Mouse (Mus musculus) Patski (cell line): ENCODE measurements around the gene Hoxb5. TPM values are rescaled to one million over a fixed set of nuclear protein-coding genes. Genes with fewer than 3 reads are reported as not detected.

Experiments
- ATAC-seq: fragments of 100-300 bp; one replicate; pipeline ENCODE4 v1.8.0; 2021
- CTCF ChIA-PET: fragments of 350-600 bp; sonication (Branson Sonifier 250); formaldehyde crosslinking; loops from one replicate; lab custom pipeline; 2022; ENCODE audit warnings: inconsistent platforms; lab: Charles Lee
- POLR2A ChIA-PET: fragments of 350-600 bp; sonication (Branson Sonifier 250); formaldehyde crosslinking; loops from one replicate; lab custom pipeline; 2022; ENCODE audit warnings: antibody characterized with exemption, inconsistent platforms; lab: Charles Lee
- DNase-seq: peaks from one replicate; pipeline ENCODE4 v3.0.0-alpha.2; 2011; ENCODE audit warnings: low read depth, low spot score
- H3K27me3 ChIP-seq: fragments of 371-371 bp; one replicate; pipeline ENCODE4 v1.5.1; 2021
- CTCF ChIP-seq: fragments of 100-300 bp; IDR thresholded peaks from one replicate; pipeline ENCODE4 v1.5.1; 2021
- in situ Hi-C: fragments of 300-500 bp; cut with MboI; formaldehyde crosslinking; loops from 3 replicates; pipeline ENCODE4 v1.11.1; 2018; ENCODE audit warnings: low pct_unique_long_range_greater_than_20kb, mixed read lengths
- polyA plus RNA-seq: library from polyadenylated mRNA; unstranded; gene quantifications from one replicate; pipeline ENCODE4 v1.2.3, GENCODE M21; 2021

The Hoxb5 gene
- polyA plus RNA-seq, 1 experiment from 2014 or later: 24.4 TPM

GRCm38 (mm10) chr11:96318368-96319070, 15.4 kb downstream of the Hoxb5 start:
- CTCF ChIA-PET: interaction anchor here (3.7 kb wide), 1 partner anchor 37 kb away, joined by 16 read pairs; no protein-coding TSS in a partner anchor
- DNase-seq: no peak
- H3K27me3 ChIP-seq: no peaks in the 10 kb centered on the region
- POLR2A ChIA-PET: interaction anchor here (0.6 to 32.9 kb wide), 7 partner anchors 19 to 225 kb away, joined by 4 to 1274 read pairs (median 6); partner anchors contain the start of genes Hoxb5, Hoxb6, Hoxb7 and Hoxb8
- no peak for TF ChIP-seq CTCF
- no peak for ATAC-seq
- in situ Hi-C loops: no loop called here

- H3K27me3 ChIP-seq: no peaks in the 10 kb centered on the region
- peak; percentile 81 for DNase-seq
These were observed 16.2 kb downstream of the Hoxb5 start for GRCm38 (mm10) chr11:96319071-96319902.

GRCm38 (mm10) chr11:96319910-96320309, 16.8 kb downstream of the Hoxb5 start:
- no peak for DNase-seq
- ChIA-PET CTCF (no interaction called here), POLR2A (interaction anchor here (0.9 to 8.5 kb wide), 3 partner anchors 12 to 420 kb away, joined by 3 to 92 read pairs (median 28); partner anchors contain the start of gene Hoxb5)
- in situ Hi-C loops: no loop called here
- peak; percentile 4 for ATAC-seq
- no peak for TF ChIP-seq CTCF
- H3K27me3 ChIP-seq: no peaks in the 10 kb centered on the region

More at GRCm38 (mm10) chr11:96319071-96319902, 16.2 kb downstream of the Hoxb5 start:
- ChIA-PET CTCF (no interaction called here), POLR2A (interaction anchor here (0.9 to 8.5 kb wide), 3 partner anchors 12 to 421 kb away, joined by 3 to 92 read pairs (median 28); partner anchors contain the start of gene Hoxb5)
- ATAC-seq: peak; percentile 31
- no peak for TF ChIP-seq CTCF
- in situ Hi-C loops: no loop called here

GRCm38 (mm10) chr11:96320688-96321087, 17.6 kb downstream of the Hoxb5 start:
- ChIA-PET CTCF (interaction anchor here (0.9 kb wide), 1 partner anchor 11 kb away, joined by 3 read pairs; no protein-coding TSS in a partner anchor), POLR2A (interaction anchor here (0.7 to 8.5 kb wide), 5 partner anchors 13 to 419 kb away, joined by 3 to 92 read pairs (median 13); partner anchors contain the start of gene Hoxb5)
- in situ Hi-C loops: no loop called here
- ATAC-seq (no peak), DNase-seq (no peak)
- TF ChIP-seq CTCF: no peak
- no peaks in the 10 kb centered on the region for H3K27me3 ChIP-seq

- ChIA-PET POLR2A (interaction anchor here (0.6 to 8.5 kb wide), 14 partner anchors 10 to 352 kb away, joined by 3 to 92 read pairs (median 5); partner anchors contain the start of genes Hoxb5 and Hoxb7), CTCF (interaction anchor here (1.1 to 2.6 kb wide), 4 partner anchors 9 to 299 kb away, joined by 4 to 6 read pairs (median 4); no protein-coding TSS in a partner anchor)
- no peak for TF ChIP-seq CTCF
- ATAC-seq: no peak
- in situ Hi-C loops: no loop called here
- H3K27me3 ChIP-seq: no peaks in the 10 kb centered on the region
- DNase-seq: no peak
These were observed 18.7 kb downstream of the Hoxb5 start for GRCm38 (mm10) chr11:96321846-96322245.

- no peak for ATAC-seq
- no peak for TF ChIP-seq CTCF
- CTCF ChIA-PET: interaction anchor here (0.7 to 2.6 kb wide), 8 partner anchors 9 to 298 kb away, joined by 3 to 7 read pairs (median 4); no protein-coding TSS in a partner anchor
- in situ Hi-C loops: no loop called here
- DNase-seq: no peak
- POLR2A ChIA-PET: interaction anchor here (0.5 to 8.5 kb wide), 11 partner anchors 9 to 62 kb away, joined by 3 to 92 read pairs (median 9); partner anchors contain the start of gene Hoxb5
- no peaks in the 10 kb centered on the region for H3K27me3 ChIP-seq
These were observed 19.6 kb downstream of the Hoxb5 start for GRCm38 (mm10) chr11:96322738-96323137.

GRCm38 (mm10) chr11:96323154-96323553, 20.0 kb downstream of the Hoxb5 start, which contains the start of gene Hoxb3:
TSS of gene Hoxb3 (plus strand) at chr11:96323326.
- CTCF ChIA-PET: interaction anchor here (0.7 to 2.6 kb wide), 7 partner anchors 10 to 298 kb away, joined by 3 to 7 read pairs (median 4); no protein-coding TSS in a partner anchor
- ATAC-seq: no peak

GRCm38 (mm10) chr11:96324125-96324524, 21.0 kb downstream of the Hoxb5 start:
- no peak for ATAC-seq
- TF ChIP-seq CTCF: no peak
- POLR2A ChIA-PET: interaction anchor here (0.7 to 8.5 kb wide), 10 partner anchors 8 to 297 kb away, joined by 3 to 92 read pairs (median 4); partner anchors contain the start of genes Hoxb5 and Hoxb7
- in situ Hi-C loops: no loop called here
- CTCF ChIA-PET: interaction anchor here (1.7 kb wide), 1 partner anchor 17 kb away, joined by 9 read pairs; no protein-coding TSS in a partner anchor
- H3K27me3 ChIP-seq: no peaks in the 10 kb centered on the region
- no peak for DNase-seq

More at GRCm38 (mm10) chr11:96323154-96323553, 20.0 kb downstream of the Hoxb5 start, which contains the start of gene Hoxb3:
- POLR2A ChIA-PET: interaction anchor here (0.7 to 8.5 kb wide), 7 partner anchors 16 to 43 kb away, joined by 3 to 92 read pairs (median 9); partner anchors contain the start of gene Hoxb5
- in situ Hi-C loops: no loop called here
- no peak for TF ChIP-seq CTCF
- no peak for DNase-seq
- H3K27me3 ChIP-seq: no peaks in the 10 kb centered on the region

GRCm38 (mm10) chr11:96324965-96325364, 21.8 kb downstream of the Hoxb5 start:
- no peak for DNase-seq
- ChIA-PET POLR2A (interaction anchor here (0.6 to 8.5 kb wide), 9 partner anchors 9 to 41 kb away, joined by 3 to 92 read pairs (median 5); partner anchors contain the start of genes Hoxb5 and Hoxb7), CTCF (interaction anchor here (1.7 kb wide), 1 partner anchor 16 kb away, joined by 9 read pairs; no protein-coding TSS in a partner anchor)
- ATAC-seq: no peak
- TF ChIP-seq CTCF: no peak
- in situ Hi-C loops: no loop called here
- H3K27me3 ChIP-seq: no peaks in the 10 kb centered on the region
